Mouse (Mus musculus): ENCODE data around the gene Rbm34.

- no peak for TF ChIP-seq EP300 (IDR thresholded peaks at IDR 0.05; ENCODE audit: insufficient read depth, low read depth, low read length)
- TF ChIP-seq CTCF (IDR thresholded peaks at IDR 0.05), result no peak
- TF ChIP-seq POLR2A (IDR thresholded peaks at IDR 0.05; ENCODE audit: insufficient read depth, low read depth, low read length), result no peak
These were observed 2.8 kb downstream of the Rbm34 start for GRCm38 (mm10) chr8:126968107-126968506.
